Mouse (Mus musculus): ENCODE data around the gene Gm6588.

DNA sequence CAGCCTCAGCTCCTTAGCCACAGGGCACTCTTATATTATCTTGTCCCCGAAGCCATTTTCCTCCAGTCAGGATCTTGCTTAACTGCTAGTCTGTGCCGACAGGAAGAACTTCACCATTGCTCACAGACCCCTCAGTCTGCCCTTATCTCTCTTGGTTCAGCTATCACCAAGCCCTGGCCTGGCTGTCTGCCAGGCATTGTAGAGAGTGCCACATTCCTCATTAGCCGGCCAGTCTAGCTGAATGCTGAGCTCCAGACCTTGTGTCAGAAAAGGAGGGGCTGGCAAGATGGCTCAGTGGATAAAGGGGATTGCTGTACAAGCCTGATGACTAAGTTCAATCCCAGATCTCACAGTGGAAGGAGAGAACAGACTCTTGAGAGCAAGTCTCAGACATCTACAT is 43.2 kb upstream of the Gm6588 start:
- TF ChIP-seq CTCF (IDR thresholded peaks at IDR 0.05; ENCODE audit: extremely low read depth, insufficient read length, insufficient replicate concordance, low read depth, low read length) (no peak), POLR2A (IDR thresholded peaks at IDR 0.05; ENCODE audit: low read depth, low read length) (no peak)
